Mouse (Mus musculus): Measurements from ENCODE around the gene Creld2.

Gene Creld2

GRCm38 (mm10) chr15:88829791-88830440, 10.5 kb downstream of the Creld2 start:
- no peak for DNase-seq

GRCm38 (mm10) chr15:88830696-88831095, 11.2 kb downstream of the Creld2 start:
- DNase-seq: no peak

- no peak for DNase-seq
These were observed 12.0 kb downstream of the Creld2 start for GRCm38 (mm10) chr15:88831482-88831881.

- no peak for DNase-seq
These were observed 13.1 kb downstream of the Creld2 start for GRCm38 (mm10) chr15:88832536-88832935.

GRCm38 (mm10) chr15:88836031-88836430, 16.6 kb downstream of the Creld2 start:
- no peak for DNase-seq

GRCm38 (mm10) chr15:88836571-88836970, 17.1 kb downstream of the Creld2 start:
- no peak for DNase-seq

GRCm38 (mm10) chr15:88837199-88837932, 17.9 kb downstream of the Creld2 start:
- peak in 1 of 2 experiments; percentile 25 for DNase-seq

- DNase-seq: no peak
These were observed 18.5 kb downstream of the Creld2 start for GRCm38 (mm10) chr15:88837977-88838376.

- DNase-seq: no peak
These were observed 19.8 kb downstream of the Creld2 start for GRCm38 (mm10) chr15:88839271-88839670.

GRCm38 (mm10) chr15:88840126-88840525, 20.7 kb downstream of the Creld2 start:
- no peak for DNase-seq

GRCm38 (mm10) chr15:88841160-88841559, 21.7 kb downstream of the Creld2 start:
- no peak for DNase-seq

- DNase-seq: no peak
These were observed 22.3 kb downstream of the Creld2 start for GRCm38 (mm10) chr15:88841580-88842299.

- DNase-seq: no peak
These were observed 22.8 kb downstream of the Creld2 start for GRCm38 (mm10) chr15:88842300-88842673.

GRCm38 (mm10) chr15:88843486-88844097, 24.1 kb downstream of the Creld2 start:
- DNase-seq: no peak

GRCm38 (mm10) chr15:88844966-88845365, 25.5 kb downstream of the Creld2 start:
- DNase-seq: no peak

- no peak for DNase-seq
These were observed 29.2 kb downstream of the Creld2 start for GRCm38 (mm10) chr15:88848661-88849060.

- no peak for DNase-seq
These were observed 30.2 kb downstream of the Creld2 start for GRCm38 (mm10) chr15:88849621-88850020.

- DNase-seq: no peak
These were observed 30.8 kb downstream of the Creld2 start for GRCm38 (mm10) chr15:88850146-88850826.

- no peak for DNase-seq
These were observed 31.6 kb downstream of the Creld2 start for GRCm38 (mm10) chr15:88851076-88851475.

- DNase-seq: no peak
These were observed 32.2 kb downstream of the Creld2 start for GRCm38 (mm10) chr15:88851507-88852149.

- DNase-seq: no peak
These were observed 33.7 kb downstream of the Creld2 start for GRCm38 (mm10) chr15:88853106-88853505.

Measured in thymus, adult 18-20 months (tissue).